7 mouse cellular contexts compared by ENCODE assay signal in genomic region chr15:10177519-10178130, GRCm38 (mm10). TPM values are rescaled to one million over a fixed set of nuclear protein-coding genes. Genes with fewer than 3 reads are reported as not detected.
DNase-seq lines count a peak whose midpoint lies in the region; ATAC-seq and TF ChIP-seq lines count a peak whose summit lies in the region.

No protein-coding gene starts in this region.

- H3K27ac ChIP-seq in CH12.LX (ENCODE audit: insufficient read depth, low read depth): no peak overlapping the region
- H3K27ac ChIP-seq in embryonic facial prominence, embryonic 12.5 days: no peak overlapping the region
- no peak overlapping the region for H3K27ac ChIP-seq in hindbrain, embryonic 10.5 days
- H3K27ac ChIP-seq in midbrain, embryonic 11.5 days (ENCODE audit: low read depth, low read length): no peak overlapping the region
- no peak overlapping the region for H3K27ac ChIP-seq in stomach, embryonic 15.5 days

- dilution Hi-C loops in CH12.LX (cut with MboI; ENCODE audit: extremely low pct_ligation_motif_present, extremely low pct_unique_long_range_greater_than_20kb, low sequenced_read_pairs): no loop called here

- no peak for TF ChIP-seq CTCF in CH12.LX (conservative IDR thresholded peaks at IDR 0.05 in 1 of 2, IDR thresholded peaks at IDR 0.05 in 1 of 2; ENCODE audit: low read depth in 2 of 2, low read length in 2 of 2)

- no peaks in the 10 kb centered on the region for H3K36me3 ChIP-seq in CH12.LX (replicated peaks in 1 of 2; ENCODE audit: control insufficient read depth in 1 of 2, insufficient read depth in 1 of 2, low read length in 1 of 2)
- no peaks in the 10 kb centered on the region for H3K36me3 ChIP-seq in embryonic facial prominence, embryonic 12.5 days
- H3K36me3 ChIP-seq in hindbrain, embryonic 10.5 days: no peaks in the 10 kb centered on the region
- no peaks in the 10 kb centered on the region for H3K36me3 ChIP-seq in midbrain, embryonic 11.5 days (ENCODE audit: control insufficient read depth, insufficient read depth, low read length)
- H3K36me3 ChIP-seq in stomach, embryonic 15.5 days: no peaks in the 10 kb centered on the region

- no peaks in the 10 kb centered on the region for H3K27me3 ChIP-seq in CH12.LX (replicated peaks)
- 0 out of 2 replicates have a peak, but pooled peaks cover 8% of the 10 kb centered on the region for H3K27me3 ChIP-seq in embryonic facial prominence, embryonic 12.5 days
- peaks cover 18% of the 10 kb centered on the region for H3K27me3 ChIP-seq in hindbrain, embryonic 10.5 days (ENCODE audit: insufficient read depth, poor library complexity, severe bottlenecking)
- H3K27me3 ChIP-seq in midbrain, embryonic 11.5 days (ENCODE audit: control insufficient read depth, insufficient read depth, low read length): no peaks in the 10 kb centered on the region; the same call in 1 of the 2 replicates
- H3K27me3 ChIP-seq in stomach, embryonic 15.5 days (replicated peaks): no peaks in the 10 kb centered on the region

- no peak for TF ChIP-seq RAD21 in CH12.LX (IDR thresholded peaks at IDR 0.05; ENCODE audit: low read depth, low read length)

- H3K9me3 ChIP-seq in CH12.LX (replicated peaks; ENCODE audit: low read length): no peaks in the 10 kb centered on the region
- no peaks in the 10 kb centered on the region for H3K9me3 ChIP-seq in embryonic facial prominence, embryonic 12.5 days
- H3K9me3 ChIP-seq in hindbrain, embryonic 10.5 days: no peaks in the 10 kb centered on the region
- H3K9me3 ChIP-seq in midbrain, embryonic 11.5 days (ENCODE audit: control insufficient read depth, low read length): no peaks in the 10 kb centered on the region
- no peaks in the 10 kb centered on the region for H3K9me3 ChIP-seq in stomach, embryonic 15.5 days

- peak overlapping the region in 1 of 3 experiments; percentile 10 for H3K4me3 ChIP-seq in CH12.LX (replicated peaks in 1 of 3; ENCODE audit: low read depth in 2 of 3, low read length in 2 of 3, poor library complexity in 1 of 3)
- H3K4me3 ChIP-seq in embryonic facial prominence, embryonic 12.5 days: peak overlapping the region; percentile 39
- peak overlapping the region; percentile 53 for H3K4me3 ChIP-seq in hindbrain, embryonic 10.5 days
- peak overlapping the region; percentile 17 for H3K4me3 ChIP-seq in midbrain, embryonic 11.5 days (ENCODE audit: low read depth, low read length)
- H3K4me3 ChIP-seq in stomach, embryonic 15.5 days (replicated peaks): peak overlapping the region; percentile 36

- H3K4me1 ChIP-seq in CH12.LX (ENCODE audit: control insufficient read depth in 1 of 2, insufficient read depth in 2 of 2): peaks cover 0 to 7% of the 10 kb centered on the region in 2 experiments; a peak in 2 of 4 replicates
- no peaks in the 10 kb centered on the region; the same call in 1 of the 2 replicates for H3K4me1 ChIP-seq in embryonic facial prominence, embryonic 12.5 days
- peaks cover 14% of the 10 kb centered on the region for H3K4me1 ChIP-seq in hindbrain, embryonic 10.5 days (replicated peaks)
- no peaks in the 10 kb centered on the region; the same call in 1 of the 2 replicates for H3K4me1 ChIP-seq in midbrain, embryonic 11.5 days (ENCODE audit: control insufficient read depth, insufficient read depth, low read length)
- H3K4me1 ChIP-seq in stomach, embryonic 15.5 days: peaks cover 7% of the 10 kb centered on the region; the same call in 1 of the 2 replicates

- in situ Hi-C loops in CH12.LX (cut with MboI; ENCODE audit: low pct_ligation_motif_present, low pct_unique_long_range_greater_than_20kb, low sequenced_read_pairs): no loop called here

- ATAC-seq in embryonic facial prominence, embryonic 12.5 days (ENCODE audit: insufficient number of reproducible peaks, insufficient read depth, low FRiP score, low TSS enrichment): peak; percentile 28; the same call in 1 of the 2 replicates
- ATAC-seq in midbrain, embryonic 11.5 days (ENCODE audit: low FRiP score): peak; percentile 68
- no peak for ATAC-seq in stomach, embryonic 15.5 days (ENCODE audit: insufficient read depth, low FRiP score, low read depth)

- peak overlapping the region; percentile 72 for H3K4me2 ChIP-seq in CH12.LX (ENCODE audit: insufficient read depth, low read depth, poor library complexity, severe bottlenecking)
- peak overlapping the region; percentile 79 for H3K4me2 ChIP-seq in embryonic facial prominence, embryonic 12.5 days (replicated peaks)
- peak overlapping the region; percentile 57 for H3K4me2 ChIP-seq in midbrain, embryonic 11.5 days
- peak overlapping the region; percentile 79 for H3K4me2 ChIP-seq in stomach, embryonic 15.5 days

- DNase-seq in CD4-positive helper T cell, adult 2 months (ENCODE audit: low read depth, low spot score): peak; percentile 3
- DNase-seq in CH12.LX (ENCODE audit: extremely low read depth): no peak
- peak; percentile 38 for DNase-seq in hindbrain, embryonic 10.5 days (ENCODE audit: low spot score)
- peak; percentile 11 to 36 for DNase-seq in left cerebral cortex, postnatal 25 days (ENCODE audit: low spot score in 2 of 2)
- peak; percentile 91 for DNase-seq in midbrain, embryonic 11.5 days (ENCODE audit: low spot score, missing footprints)

- no peak for TF ChIP-seq EP300 in CH12.LX (IDR thresholded peaks at IDR 0.05; ENCODE audit: low read length)

- intact Hi-C loops in left cerebral cortex, postnatal 25 days (cut with DNase I): no loop called here

- 2% methylated on average over 30 of the region's 30 CpGs for WGBS in embryonic facial prominence, embryonic 12.5 days
- 2% methylated on average over 30 of the region's 30 CpGs for WGBS in hindbrain, embryonic 10.5 days
- WGBS in midbrain, embryonic 11.5 days: 2% methylated on average over 30 of the region's 30 CpGs
- WGBS in stomach, embryonic 15.5 days: 1% methylated on average over 30 of the region's 30 CpGs

- no peak overlapping the region for H3K9ac ChIP-seq in CH12.LX (ENCODE audit: insufficient read depth, low read depth)
- H3K9ac ChIP-seq in embryonic facial prominence, embryonic 12.5 days: peak overlapping the region; percentile 37
- peak overlapping the region; percentile 36 for H3K9ac ChIP-seq in midbrain, embryonic 11.5 days (ENCODE audit: low read length)
- H3K9ac ChIP-seq in stomach, embryonic 15.5 days: no peak overlapping the region

- H3K79me2 ChIP-seq in CH12.LX (replicated peaks; ENCODE audit: control insufficient read depth, extremely low read depth, insufficient read depth, poor library complexity, severe bottlenecking): no peaks in the 10 kb centered on the region

- TF ChIP-seq POLR2A in CH12.LX (IDR thresholded peaks at IDR 0.05; ENCODE audit: low read depth, low read length): no peak

TF ChIP-seq in CH12.LX, 34 proteins besides CTCF, POLR2A, EP300 and RAD21:
- TF ChIP-seq MEF2A (IDR thresholded peaks at IDR 0.05; ENCODE audit: borderline replicate concordance, low read depth, low read length): no peak
- TF ChIP-seq MAX (IDR thresholded peaks at IDR 0.05; ENCODE audit: low read length): no peak
- peak; percentile 65 for TF ChIP-seq BHLHE40 (IDR thresholded peaks at IDR 0.05; ENCODE audit: low read depth, low read length)
- TF ChIP-seq MXI1 (IDR thresholded peaks at IDR 0.05; ENCODE audit: low read depth, low read length): no peak

RNA-seq across cellular contexts. Expression of gene Prlr, which starts 0.6 kb away (rescaled TPM):
- 0.04 TPM in 1 of 2 replicates, not detected in the other for total RNA-seq in CH12.LX (2012; rRNA removed)
- total RNA-seq in CH12.LX (2014; rRNA removed): not detected in 2 replicates
- polyA plus RNA-seq in CH12.LX (2012; ENCODE audit: insufficient read length, low read depth): not detected in 2 replicates
- polyA plus RNA-seq in embryonic facial prominence, embryonic 12.5 days (2016; fragmentation: Nextera tagmentation; extraction: Ambion mirVana): 0.32 and 0.33 TPM in 2 replicates
- polyA plus RNA-seq in hindbrain, embryonic 10.5 days (2016; fragmentation: Nextera tagmentation; extraction: Ambion mirVana): 0.25 and 0.29 TPM in 2 replicates
- 1 to 10 TPM; 3.5 to 4.1 TPM for total RNA-seq in left cerebral cortex, postnatal 25 days (2021)
- polyA plus RNA-seq in midbrain, embryonic 11.5 days (2014; fragmentation: Nextera tagmentation; extraction: Ambion mirVana): 0.17 and 0.23 TPM in 2 replicates
- polyA plus RNA-seq in stomach, embryonic 15.5 days (2015; fragmentation: Nextera tagmentation; extraction: Ambion mirVana): 4.4 and 8.7 TPM in 2 replicates

Comparison
In these comparisons a context has a peak if more than half of its experiments do, and no peak if none do; other contexts are left out.
1. H3K9ac ChIP-seq: peak in embryonic facial prominence, embryonic 12.5 days (single experiment) and midbrain, embryonic 11.5 days (single experiment); none in CH12.LX (single experiment) and stomach, embryonic 15.5 days (single experiment).
2. Peak in every context shown above with its lines, with median percentiles within 50 percentile points of each other: H3K4me2 ChIP-seq.